Mouse (Mus musculus) left cerebral cortex, postnatal 25 days (tissue): ENCODE results near the gene Foxl2. TPM values are rescaled to one million over a fixed set of nuclear protein-coding genes. Genes with fewer than 3 reads are reported as not detected.
A peak's percentile ranks its signal among the peaks of the same experiment; 100 is the strongest.

Experiments
- DNase-seq, 2 experiments: peaks; one replicate each; pipeline ENCODE4 v3.0.0; 2022; ENCODE audit warnings: low spot score in 2 of 2, mixed read lengths in 1 of 2
- intact Hi-C: fragments of 180-260 bp; cut with DNase I; formaldehyde crosslinking; loops from one replicate; pipeline ENCODE4 v1.15.1; 2025
- total RNA-seq, 2 experiments: library from RNA; stranded (reverse); gene quantifications; 2 replicates each; pipeline ENCODE4 v1.2.3; 2021

The Foxl2 gene
- total RNA-seq, 2 experiments from 2014 or later: 0.80 to 0.94 TPM

GRCm38 (mm10) chr9:98960348-98960747, 5.3 kb downstream of the Foxl2 start:
- intact Hi-C loops: loop anchor here (5.0 kb wide), 2 partner anchors 313 to 348 kb away; no protein-coding TSS in a partner anchor
- DNase-seq: no peak

- DNase-seq: no peak
- intact Hi-C loops: loop anchor here (5.0 kb wide), 2 partner anchors 315 to 350 kb away; no protein-coding TSS in a partner anchor
Measured at GRCm38 (mm10) chr9:98961591-98962477, 6.7 kb downstream of the Foxl2 start.

- intact Hi-C loops: loop anchor here (5.0 kb wide), 2 partner anchors 315 to 350 kb away; no protein-coding TSS in a partner anchor
- DNase-seq: no peak
Measured at GRCm38 (mm10) chr9:98962478-98963142, 7.5 kb downstream of the Foxl2 start.

- no peak for DNase-seq
- intact Hi-C loops: loop anchor here (5.0 kb wide), 2 partner anchors 316 to 351 kb away; no protein-coding TSS in a partner anchor
Measured at GRCm38 (mm10) chr9:98963661-98964060, 8.6 kb downstream of the Foxl2 start.

GRCm38 (mm10) chr9:98965084-98965483, 10.0 kb downstream of the Foxl2 start:
- DNase-seq: no peak
- intact Hi-C loops: no loop called here

- DNase-seq: no peak
- intact Hi-C loops: no loop called here
Measured at GRCm38 (mm10) chr9:98973101-98973521, 18.0 kb downstream of the Foxl2 start.

GRCm38 (mm10) chr9:98973561-98973960, 18.5 kb downstream of the Foxl2 start:
- no peak for DNase-seq
- intact Hi-C loops: no loop called here

GRCm38 (mm10) chr9:98974898-98975297, 19.8 kb downstream of the Foxl2 start:
- intact Hi-C loops: loop anchor here (5.0 kb wide), 1 partner anchor 402 kb away; no protein-coding TSS in a partner anchor
- no peak for DNase-seq

GRCm38 (mm10) chr9:98976081-98976480, 21.0 kb downstream of the Foxl2 start:
- DNase-seq: no peak
- intact Hi-C loops: loop anchor here (5.0 kb wide), 1 partner anchor 401 kb away; no protein-coding TSS in a partner anchor

GRCm38 (mm10) chr9:98976520-98976919, 21.4 kb downstream of the Foxl2 start:
- intact Hi-C loops: loop anchor here (5.0 kb wide), 1 partner anchor 401 kb away; no protein-coding TSS in a partner anchor
- DNase-seq: no peak

GRCm38 (mm10) chr9:98979431-98980416, 24.6 kb downstream of the Foxl2 start:
- intact Hi-C loops: loop anchor here (5.0 to 10.0 kb wide), 3 partner anchors 265 to 465 kb away; partner anchors contain the start of gene Cep70
- peak; percentile 77 to 85 for DNase-seq

- intact Hi-C loops: loop anchor here (10.0 kb wide), 2 partner anchors 259 to 459 kb away; partner anchors contain the start of gene Cep70
- DNase-seq: peak; percentile 100
Measured at GRCm38 (mm10) chr9:98985800-98986475, 30.9 kb downstream of the Foxl2 start, which contains the start of gene Faim. Gene Faim, plus strand, starts transcription at chr9:98986373.

- peak in 1 of 2 experiments; percentile 31 for DNase-seq
- intact Hi-C loops: loop anchor here (10.0 kb wide), 2 partner anchors 258 to 458 kb away; partner anchors contain the start of gene Cep70
Measured at GRCm38 (mm10) chr9:98986476-98987096, 31.5 kb downstream of the Foxl2 start.

- intact Hi-C loops: loop anchor here (10.0 kb wide), 2 partner anchors 258 to 458 kb away; partner anchors contain the start of gene Cep70
- no peak for DNase-seq
Measured at GRCm38 (mm10) chr9:98987131-98987530, 32.0 kb downstream of the Foxl2 start.

- DNase-seq: no peak
- intact Hi-C loops: no loop called here
Measured at GRCm38 (mm10) chr9:98994103-98994502, 39.0 kb downstream of the Foxl2 start.

GRCm38 (mm10) chr9:98999881-99000339, 44.8 kb downstream of the Foxl2 start:
- DNase-seq: peak; percentile 20 to 71
- intact Hi-C loops: no loop called here

- intact Hi-C loops: no loop called here
- no peak for DNase-seq
Measured at GRCm38 (mm10) chr9:99001326-99001725, 46.2 kb downstream of the Foxl2 start.
